Mouse (Mus musculus): ENCODE data around the gene Zbtb20.

- TF ChIP-seq CTCF (IDR thresholded peaks at IDR 0.05; ENCODE audit: low read depth) (no peak), EP300 (IDR thresholded peaks at IDR 0.05; ENCODE audit: low read depth) (no peak)
Measured at GRCm38 (mm10) chr16:43482738-43483137, 607.1 kb downstream of the Zbtb20 start.

All from heart, postnatal 0 days (tissue).